Mouse (Mus musculus): ENCODE measurements around the gene Fbxl18.

Gene Fbxl18

DNA sequence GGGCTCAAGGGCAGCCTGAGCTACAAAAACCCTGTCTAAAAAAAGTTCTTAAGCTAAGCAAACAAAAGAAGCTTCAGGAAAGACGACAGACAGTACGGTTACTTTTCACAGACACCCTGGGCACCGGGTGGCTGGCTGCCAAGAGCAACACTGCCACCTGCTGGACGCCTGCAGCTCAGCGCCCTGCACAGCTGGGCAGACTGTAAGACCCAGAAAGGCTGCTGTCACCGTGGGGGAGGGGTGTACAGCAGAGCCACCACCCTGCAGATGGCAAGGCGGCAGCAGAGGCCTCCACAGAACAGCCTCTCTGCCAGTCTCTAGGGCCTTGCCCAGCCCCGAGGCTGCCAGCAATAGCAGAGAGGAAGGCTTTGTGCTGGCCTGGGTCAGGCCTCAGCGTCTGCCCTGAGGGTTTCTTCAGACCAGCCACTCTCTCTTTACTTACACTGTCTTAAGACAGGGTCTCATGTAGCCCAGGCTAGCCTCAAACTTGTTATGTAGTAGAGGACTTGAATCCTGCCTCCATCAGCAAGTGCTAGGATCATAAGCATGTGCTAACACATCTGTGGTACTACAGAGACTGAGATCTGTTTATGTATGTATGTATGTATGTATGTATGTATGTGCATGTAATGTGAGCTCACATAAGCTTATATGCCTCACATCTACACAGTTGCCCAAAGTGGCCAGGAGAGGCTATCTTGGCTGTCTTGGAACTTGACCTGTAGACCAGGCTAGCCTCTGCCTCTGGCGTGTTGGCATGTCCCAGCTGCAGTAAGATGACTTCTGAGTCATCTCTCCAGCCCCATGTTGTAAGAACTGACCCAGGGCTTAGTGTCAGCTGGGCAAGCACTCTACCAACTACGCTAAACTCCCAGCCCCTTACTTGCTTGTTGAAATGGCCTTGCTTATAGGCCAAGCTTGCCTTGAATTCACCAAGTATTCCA, 17.6 kb downstream of the Fbxl18 start:
- peak; percentile 88 for DNase-seq (ENCODE audit: extremely low read depth, insufficient read length, low spot score)

DNA sequence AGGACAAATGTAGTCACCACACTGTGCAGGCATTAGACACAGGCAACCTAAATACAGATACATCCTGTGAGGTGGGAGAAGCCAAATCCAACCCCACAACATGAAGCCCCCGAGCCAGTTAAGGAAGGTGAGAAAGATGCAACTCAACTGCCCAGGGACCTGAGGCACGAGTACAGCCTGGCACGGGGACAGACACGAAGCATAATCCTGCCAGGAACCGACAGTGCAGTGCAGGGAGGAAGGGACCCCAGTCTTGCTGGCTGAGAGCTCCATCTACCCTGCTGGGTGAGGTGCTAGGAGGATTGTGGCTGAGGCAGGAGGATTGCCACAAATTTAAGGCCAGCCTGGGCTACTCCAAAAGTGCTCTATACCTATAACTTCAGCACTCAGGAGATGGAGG, 18.3 kb downstream of the Fbxl18 start:
- no peak for DNase-seq (ENCODE audit: extremely low read depth, insufficient read length, low spot score)

DNA sequence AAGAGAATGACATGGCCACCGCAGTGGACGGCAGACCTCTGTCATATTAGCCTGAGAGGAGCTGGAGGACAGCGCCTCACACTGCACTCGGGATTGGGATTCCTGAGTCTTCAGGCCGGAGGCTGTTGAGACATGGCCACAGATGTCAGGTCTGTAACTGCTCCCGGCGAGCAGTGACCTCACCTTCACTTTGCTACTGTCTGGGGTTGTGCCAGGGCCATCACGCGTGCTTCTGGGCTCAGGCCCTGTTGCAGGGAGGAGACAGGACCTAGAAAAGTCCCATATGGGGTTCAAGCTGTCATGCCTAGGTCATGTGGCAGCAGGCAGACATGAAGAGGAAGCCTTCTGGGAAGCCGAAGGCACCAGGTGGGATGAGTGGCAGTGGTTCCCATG, 19.7 kb downstream of the Fbxl18 start:
- no peak for DNase-seq (ENCODE audit: extremely low read depth, insufficient read length, low spot score)

DNA sequence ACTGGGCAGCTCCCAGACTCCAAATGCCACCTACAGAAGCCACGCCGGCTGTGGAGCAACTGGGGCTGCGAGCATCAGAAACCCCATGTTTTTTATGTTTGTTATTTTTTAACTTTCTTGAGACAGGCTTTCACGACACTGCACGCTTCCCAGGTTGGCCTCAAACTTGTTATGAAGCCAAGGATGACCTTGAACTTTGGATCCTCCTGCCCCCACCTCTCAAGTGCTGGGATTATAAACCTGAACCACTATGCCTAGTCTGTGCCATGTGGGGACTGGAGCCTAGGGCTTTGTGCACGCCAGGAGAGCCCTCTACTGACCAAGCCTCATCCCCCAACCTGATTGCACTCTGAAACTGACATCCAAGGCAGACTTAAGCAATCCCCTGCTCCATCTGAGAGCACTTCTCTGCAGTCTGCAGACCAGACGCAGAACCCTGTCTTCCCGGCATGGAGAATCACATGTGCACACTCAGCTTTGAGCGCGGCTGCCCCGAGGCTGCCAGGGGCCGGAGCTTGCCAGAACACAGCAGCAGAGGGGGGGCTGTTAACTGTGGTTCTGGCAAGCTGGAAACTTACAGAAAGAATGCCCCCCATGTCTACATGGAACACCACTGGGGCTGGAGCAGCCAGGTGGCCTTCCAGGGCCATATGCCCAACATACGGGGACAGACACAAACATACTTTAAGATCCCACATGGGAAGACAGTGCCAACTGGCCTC, 20.3 kb downstream of the Fbxl18 start:
- no peak for DNase-seq (ENCODE audit: extremely low read depth, insufficient read length, low spot score)

DNA sequence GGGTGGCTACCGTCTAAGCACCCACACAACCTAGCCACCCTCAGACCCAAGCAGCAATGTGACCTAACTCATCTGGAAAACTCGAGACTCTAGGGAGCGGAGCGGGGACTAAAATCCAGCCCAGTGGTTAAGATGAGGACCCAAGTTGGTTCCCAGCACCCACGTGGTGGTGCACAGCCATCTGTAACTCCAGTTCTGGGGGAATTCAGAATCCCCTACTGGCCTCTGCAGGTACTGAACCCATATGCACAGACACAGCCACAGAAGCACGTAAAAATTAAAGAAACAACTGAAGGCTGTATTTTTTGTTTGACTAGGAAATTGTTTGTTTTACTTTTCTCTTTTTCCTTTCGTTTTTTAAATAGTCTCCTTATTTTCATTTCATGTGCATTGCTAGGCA, 21.5 kb downstream of the Fbxl18 start:
- DNase-seq (ENCODE audit: extremely low read depth, insufficient read length, low spot score), result no peak

DNA sequence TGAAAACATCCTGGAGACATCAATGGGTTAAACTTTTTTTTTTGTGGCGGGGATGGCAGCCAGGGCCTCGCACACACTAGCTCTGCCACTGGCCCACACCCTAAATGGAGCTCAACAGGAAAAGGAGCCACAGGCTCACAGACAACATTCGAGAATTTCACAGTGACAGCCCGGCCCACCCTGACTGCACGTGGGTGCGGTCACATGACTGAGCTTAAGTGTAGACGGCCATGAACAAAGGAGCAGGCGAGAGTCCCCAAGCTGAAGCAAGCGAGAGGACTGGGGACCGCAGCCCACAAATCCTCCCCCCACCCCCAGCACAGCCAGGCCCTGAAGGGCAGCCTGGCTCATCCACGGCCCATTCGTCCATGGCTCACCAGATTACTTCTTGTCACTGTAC, 23.5 kb downstream of the Fbxl18 start:
- no peak for DNase-seq (ENCODE audit: extremely low read depth, insufficient read length, low spot score)

DNA sequence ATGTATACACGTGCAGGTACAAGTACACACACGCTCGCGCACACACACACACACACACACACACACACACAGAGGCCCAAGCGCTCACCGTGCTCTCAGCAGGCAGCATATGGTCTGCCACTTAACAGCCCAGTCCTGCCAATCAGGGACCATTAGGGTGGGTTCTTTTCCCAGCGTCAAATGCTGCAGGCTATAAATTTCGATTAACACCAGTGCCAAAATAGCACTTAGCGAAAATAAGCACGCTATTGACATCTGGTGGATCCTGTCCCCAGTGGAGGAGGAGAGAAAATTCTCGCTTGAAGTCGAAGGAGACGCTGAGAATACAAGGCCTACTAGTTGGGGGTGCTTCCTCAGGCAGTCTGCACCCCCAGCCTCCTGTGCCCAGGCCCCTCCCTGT, 25.8 kb downstream of the Fbxl18 start:
- DNase-seq (ENCODE audit: extremely low read depth, insufficient read length, low spot score), result no peak

DNA sequence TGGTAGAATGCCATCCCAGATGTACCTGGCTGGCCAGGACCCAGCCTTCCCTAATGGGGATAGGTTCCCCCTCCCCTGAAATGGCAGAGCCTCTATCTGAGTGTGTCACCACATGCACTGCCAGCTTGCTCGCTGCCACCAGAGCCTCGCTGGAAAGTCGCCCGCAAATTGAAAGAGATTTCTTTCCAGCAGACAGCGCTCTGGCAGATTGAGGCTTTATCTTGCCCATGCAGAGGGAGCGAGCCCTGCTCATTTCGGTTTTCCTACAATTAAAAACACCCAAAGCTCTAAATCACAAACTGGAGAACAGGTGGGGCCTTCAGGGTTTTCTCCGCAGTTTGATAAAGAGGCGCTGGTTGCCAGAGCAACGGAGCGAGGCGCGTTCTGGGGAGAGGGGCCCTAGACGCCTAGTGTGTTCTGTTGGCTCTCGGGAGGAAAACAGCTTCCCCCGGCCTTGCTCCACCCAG, 37.4 kb downstream of the Fbxl18 start:
- DNase-seq (ENCODE audit: extremely low read depth, insufficient read length, low spot score), result no peak

DNA sequence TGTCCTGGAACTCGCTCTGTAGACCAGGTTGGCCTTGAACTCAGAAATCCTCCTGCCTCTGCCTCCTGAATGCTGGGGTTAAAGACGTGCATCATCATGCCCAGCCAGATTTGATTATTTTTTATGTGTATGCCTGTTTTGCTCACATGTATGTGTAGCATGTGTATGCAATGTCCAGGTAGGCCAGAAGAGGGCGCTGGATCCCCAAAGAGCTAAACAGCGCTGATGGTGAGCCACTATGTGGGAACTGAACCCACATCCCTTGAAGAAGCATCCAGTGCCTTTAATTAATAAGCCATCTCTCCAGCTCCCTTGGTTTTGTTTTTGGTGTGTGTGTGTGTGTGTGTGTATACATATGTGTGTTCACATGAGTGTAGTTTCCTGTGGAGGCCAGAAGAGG, 38.8 kb downstream of the Fbxl18 start:
- no peak for DNase-seq (ENCODE audit: extremely low read depth, insufficient read length, low spot score)

DNA sequence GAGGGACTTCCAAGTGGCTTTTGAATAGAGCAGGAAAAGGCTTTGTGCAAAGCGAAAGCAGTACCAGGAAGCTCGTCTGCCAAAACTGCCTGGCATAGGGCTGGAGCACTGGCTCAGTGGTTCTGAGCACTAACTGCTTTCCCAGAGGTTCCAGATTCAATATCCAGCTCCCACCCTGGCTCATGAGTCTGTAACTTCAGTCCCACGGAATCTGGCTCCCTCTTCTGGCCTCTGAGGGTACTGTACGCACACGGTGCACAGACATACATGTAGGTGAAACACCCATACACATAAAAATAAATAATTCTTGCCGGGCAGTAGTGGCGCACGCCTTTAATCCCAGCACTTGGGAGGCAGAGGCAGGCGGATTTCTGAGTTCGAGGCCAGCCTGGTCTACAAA, 40.3 kb downstream of the Fbxl18 start:
- peak; percentile 62 for DNase-seq (ENCODE audit: extremely low read depth, insufficient read length, low spot score)

DNA sequence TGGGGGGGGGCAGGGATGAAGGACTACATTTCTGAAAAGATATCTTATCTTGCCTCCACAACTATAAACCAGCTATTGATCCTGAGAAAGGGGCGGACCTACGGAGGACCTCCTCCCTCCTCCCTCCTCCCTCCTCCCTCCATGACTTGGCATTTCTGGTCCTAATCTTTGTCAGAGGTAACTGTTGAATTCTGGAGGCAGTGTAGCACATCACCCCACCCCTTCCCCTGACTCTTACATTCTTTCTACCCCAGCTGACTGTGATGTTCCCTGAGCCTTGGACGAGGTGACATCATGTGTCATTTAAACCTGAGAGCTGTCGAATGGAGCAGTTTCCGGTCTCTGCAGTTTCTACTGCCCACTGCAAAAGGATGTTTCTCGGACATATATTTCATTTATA, 41.6 kb downstream of the Fbxl18 start:
- no peak for DNase-seq (ENCODE audit: extremely low read depth, insufficient read length, low spot score)

DNA sequence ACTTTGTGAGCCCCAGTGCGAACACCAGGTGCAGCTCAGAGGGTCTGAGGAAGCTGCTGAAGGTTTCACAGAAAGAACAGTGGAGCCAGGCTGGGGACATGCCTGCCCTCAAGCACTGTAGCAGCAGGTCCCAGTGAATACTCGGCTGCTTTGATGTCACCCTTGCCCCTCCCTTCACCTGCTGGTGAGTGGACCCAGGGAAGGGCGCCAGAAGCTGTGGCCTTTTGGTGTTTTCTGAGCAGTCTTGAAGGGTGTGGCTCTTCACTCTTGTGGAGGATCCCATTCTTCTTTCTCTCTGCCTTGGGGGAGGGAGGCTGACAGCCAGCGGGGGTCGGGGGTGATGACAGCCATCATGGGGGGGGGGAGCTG, 43.6 kb downstream of the Fbxl18 start:
- DNase-seq (ENCODE audit: extremely low read depth, insufficient read length, low spot score), result no peak

DNA sequence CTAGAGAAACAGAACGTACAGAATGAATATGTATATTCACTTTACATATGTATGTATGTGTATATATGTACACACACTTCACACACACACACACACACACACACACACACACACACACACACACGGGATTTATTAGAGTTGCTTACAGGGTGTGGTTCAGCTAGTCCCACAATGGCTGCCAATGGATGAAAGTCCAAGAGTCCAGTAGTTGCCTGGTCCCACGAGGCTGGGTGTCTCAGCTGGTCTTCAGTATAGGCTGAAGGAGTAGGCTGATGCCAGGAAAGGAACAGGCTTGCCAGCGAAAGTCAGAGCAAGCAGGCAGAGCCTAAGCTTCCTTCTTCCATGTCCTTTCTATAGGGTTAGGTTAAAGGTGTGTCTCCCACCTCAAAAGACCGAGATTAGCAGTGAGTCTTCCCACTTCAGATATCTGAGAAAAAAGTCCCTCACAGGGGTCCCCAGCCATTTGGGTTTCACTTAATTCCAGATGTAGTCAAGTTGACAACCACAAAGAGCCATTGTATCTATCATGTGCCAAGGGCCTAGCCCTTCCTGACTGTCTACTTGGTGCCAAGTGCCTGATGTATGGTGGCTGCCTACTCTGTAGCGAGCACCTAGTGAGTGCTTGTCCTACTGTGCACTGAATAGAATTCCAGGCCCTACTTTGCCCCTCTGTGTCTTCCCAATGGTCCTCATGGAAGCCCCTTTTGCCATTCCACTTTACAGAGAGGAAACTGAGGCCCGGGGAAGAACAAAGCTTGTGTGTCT, 44.1 kb downstream of the Fbxl18 start:
- no peak for DNase-seq (ENCODE audit: extremely low read depth, insufficient read length, low spot score)

DNA sequence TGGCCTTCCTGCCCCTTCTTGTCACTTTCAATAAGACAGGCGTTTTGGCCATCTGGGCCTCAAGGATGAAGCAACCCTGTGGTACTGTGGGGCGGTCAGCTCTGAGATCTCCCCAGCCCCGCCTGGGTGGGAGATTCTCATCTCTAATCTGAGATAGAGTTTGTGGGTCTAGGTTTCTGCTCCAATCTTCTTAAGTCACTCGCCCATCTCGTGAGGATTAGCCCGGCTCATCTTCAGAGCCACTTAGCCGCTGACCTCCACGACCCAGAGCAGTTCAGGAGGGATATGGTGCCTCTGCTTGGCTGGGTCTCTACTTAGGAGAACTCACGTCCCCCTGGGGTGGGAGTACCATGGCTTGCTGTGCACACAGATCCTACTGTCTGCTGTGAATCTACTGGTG, 44.7 kb downstream of the Fbxl18 start:
- no peak for DNase-seq (ENCODE audit: extremely low read depth, insufficient read length, low spot score)

DNA sequence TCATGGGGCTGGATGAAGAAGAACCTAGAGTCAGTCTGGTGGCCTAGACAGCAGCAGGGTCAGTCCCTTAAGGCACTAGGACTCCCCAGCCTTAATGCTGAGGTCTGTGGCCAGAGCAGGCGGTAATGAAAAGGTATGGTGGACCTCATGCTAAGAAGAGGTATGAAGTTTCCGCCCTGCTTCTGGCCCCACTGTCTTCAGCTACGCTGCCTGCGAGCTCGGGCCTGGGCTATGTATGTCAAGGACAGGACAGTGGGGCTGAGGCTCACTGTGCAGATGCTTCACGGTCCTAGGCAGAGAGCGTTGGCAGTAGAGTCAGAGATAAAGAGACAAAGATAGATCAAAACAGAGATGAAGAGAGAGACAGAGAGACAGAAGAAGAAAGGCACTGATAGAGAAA, 46.3 kb downstream of the Fbxl18 start:
- DNase-seq (ENCODE audit: extremely low read depth, insufficient read length, low spot score), result no peak

DNA sequence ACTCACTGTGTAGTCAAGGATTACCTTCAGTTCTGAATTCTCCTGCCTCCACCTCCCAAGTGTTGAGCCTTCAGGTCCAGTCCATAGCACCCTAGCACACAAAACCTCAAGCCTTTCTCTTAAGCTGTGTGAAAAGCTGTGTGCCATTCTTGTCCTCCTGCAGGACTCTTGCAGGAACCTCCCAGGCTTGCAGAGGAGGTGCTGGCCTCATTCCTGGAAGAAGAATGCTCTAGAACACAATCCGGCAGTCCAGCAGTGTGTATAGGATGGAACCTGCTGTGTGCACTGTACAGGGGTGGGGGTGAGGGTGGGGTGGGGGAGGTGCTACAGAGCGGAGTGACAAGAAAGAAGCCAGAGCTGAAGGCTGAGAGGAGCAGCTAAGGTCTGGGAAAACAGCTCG, 47.1 kb downstream of the Fbxl18 start:
- no peak for DNase-seq (ENCODE audit: extremely low read depth, insufficient read length, low spot score)

DNA sequence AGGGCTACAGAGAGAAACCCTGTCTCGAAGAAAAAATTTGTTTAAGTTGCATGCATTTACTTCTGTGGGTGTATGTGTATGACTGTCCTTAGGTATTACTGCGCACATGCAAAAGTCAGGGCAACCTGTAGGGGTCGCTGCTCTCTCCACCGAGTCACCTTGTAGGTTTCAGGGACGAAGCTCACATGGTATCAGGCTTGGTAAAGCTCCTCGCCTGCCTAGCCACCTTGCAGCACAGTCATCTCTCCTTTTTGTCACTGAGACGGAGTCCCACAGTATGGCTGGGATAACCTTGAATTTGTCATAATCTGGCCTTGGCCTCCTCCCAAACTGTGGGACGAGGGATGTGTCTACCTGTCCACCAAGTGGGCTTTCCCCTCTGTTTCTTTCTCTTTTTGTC, 50.8 kb downstream of the Fbxl18 start:
- no peak for DNase-seq (ENCODE audit: extremely low read depth, insufficient read length, low spot score)

DNA sequence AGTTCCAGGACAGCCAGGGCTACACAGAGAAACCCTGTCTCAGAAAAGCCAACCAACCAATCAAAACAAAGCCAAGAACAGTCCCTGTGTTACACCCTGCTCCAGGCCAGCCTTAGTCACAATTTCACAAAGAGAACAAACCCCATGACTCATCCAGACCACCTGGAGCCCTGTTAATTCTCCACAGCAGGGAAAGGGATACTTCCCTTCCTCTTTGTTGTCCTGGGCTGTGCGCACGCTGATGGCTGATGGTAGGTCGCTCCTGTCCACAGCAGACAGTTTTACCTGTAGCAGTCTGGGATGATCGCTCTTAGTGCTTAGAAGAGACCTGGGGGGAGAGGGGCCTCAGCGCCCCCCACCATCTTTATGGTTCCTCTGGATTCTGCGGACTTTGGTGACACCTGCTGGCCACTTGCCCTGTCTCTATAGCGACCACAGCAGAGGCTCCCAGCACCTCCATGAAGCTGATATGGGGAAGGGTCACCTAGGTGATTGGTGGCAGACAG, 53.0 kb downstream of the Fbxl18 start:
- peak; percentile 46 for DNase-seq (ENCODE audit: extremely low read depth, insufficient read length, low spot score)

DNA sequence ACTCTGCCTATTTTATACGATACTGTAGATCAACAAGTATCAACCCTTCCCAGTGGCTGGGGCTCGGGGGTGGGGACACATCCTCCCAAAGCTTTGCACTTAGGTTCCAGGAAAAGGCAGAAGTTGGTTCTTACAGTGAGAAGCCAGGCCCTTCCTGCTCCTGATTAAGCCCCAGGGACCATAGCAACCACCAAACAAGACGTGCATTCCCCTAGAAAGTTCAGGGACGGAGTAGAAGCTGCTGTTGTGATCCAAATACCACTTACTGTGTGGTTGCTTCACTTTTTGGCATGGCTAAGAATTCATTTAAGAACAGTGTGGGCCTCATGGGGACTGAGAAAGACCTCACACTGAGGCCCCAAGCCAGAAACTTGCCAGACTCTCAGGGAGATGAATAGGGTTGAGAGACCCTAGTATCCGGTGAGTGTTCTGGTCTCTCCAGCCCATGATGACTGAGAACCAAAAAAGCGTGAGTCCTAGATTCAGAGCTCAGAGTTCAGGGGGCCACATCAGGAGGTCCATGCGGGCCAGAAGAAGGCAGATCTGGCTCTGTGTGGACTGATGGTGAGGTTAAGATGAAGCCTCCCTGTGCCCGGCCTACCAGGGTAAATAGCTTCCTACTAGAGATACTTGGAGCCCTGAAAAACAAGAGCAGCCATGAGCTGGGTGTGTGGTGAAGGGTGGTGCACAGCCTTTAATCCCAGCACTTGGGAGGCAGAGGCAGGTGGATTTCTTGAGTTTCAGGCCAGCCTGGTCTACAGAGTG, 53.7 kb downstream of the Fbxl18 start:
- DNase-seq (ENCODE audit: extremely low read depth, insufficient read length, low spot score), result no peak

DNA sequence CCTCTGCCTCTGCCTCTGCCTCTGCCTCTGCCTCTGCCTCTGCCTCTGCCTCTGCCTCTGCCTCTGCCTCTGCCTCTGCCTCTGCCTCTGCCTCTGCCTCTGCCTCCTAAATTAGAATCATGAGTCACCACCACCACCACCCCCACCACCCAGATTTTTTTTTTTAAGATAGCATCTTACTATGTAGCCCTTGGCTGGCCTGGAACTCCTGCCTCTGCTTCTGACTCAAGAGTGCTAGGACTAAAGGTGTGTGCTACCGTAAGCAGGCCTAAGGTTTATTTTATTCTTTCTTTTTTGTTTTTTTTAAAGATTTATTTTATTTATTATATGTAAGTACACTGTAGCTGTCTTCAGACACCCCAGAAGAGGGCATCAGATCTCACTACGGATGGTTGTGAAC, 57.8 kb downstream of the Fbxl18 start:
- peak; percentile 54 for DNase-seq (ENCODE audit: extremely low read depth, insufficient read length, low spot score)

Data from 3134 (cell line).